Mouse (Mus musculus): ENCODE measurements at regions not wholly inside any gene's neighbourhood (a gene's known extent, or its start where the extent isn't known, plus 50 kb on each side); places are given as distances from the start of the nearest gene placed in this dataset.
"Not testable (repeated sequence)": the region's sequence is repeated elsewhere in the genome, so short reads cannot be mapped to it uniquely, and the experiment has no call there.

GRCm38 (mm10) chr3:7811301-7811700 is 1191.1 kb upstream of the 1700008P02Rik start:
- DNase-seq (ENCODE audit: extremely low read depth, low read depth, low spot score), result not testable (repeated sequence)

- DNase-seq (ENCODE audit: extremely low read depth, low read depth, low spot score), result not testable (repeated sequence)
Measured at GRCm38 (mm10) chr3:7805121-7805520, 1184.9 kb upstream of the 1700008P02Rik start.

- no peak for DNase-seq (ENCODE audit: extremely low read depth, low read depth, low spot score)
Measured at GRCm38 (mm10) chr3:7804209-7804608, 1184.0 kb upstream of the 1700008P02Rik start.

GRCm38 (mm10) chr3:7799486-7799885 is 1179.2 kb upstream of the 1700008P02Rik start:
- DNase-seq (ENCODE audit: extremely low read depth, low read depth, low spot score), result no peak

GRCm38 (mm10) chr3:7787665-7788064 is 1167.4 kb upstream of the 1700008P02Rik start:
- DNase-seq (ENCODE audit: extremely low read depth, low read depth, low spot score), result no peak

GRCm38 (mm10) chr3:7785096-7785495 is 1164.9 kb upstream of the 1700008P02Rik start:
- no peak for DNase-seq (ENCODE audit: extremely low read depth, low read depth, low spot score)

GRCm38 (mm10) chr3:7755445-7755844 is 1135.2 kb upstream of the 1700008P02Rik start:
- peak; percentile 18 for DNase-seq (ENCODE audit: extremely low read depth, low read depth, low spot score)

GRCm38 (mm10) chr3:7713741-7714140 is 1093.5 kb upstream of the 1700008P02Rik start:
- no peak for DNase-seq (ENCODE audit: extremely low read depth, low read depth, low spot score)

- DNase-seq (ENCODE audit: extremely low read depth, low read depth, low spot score), result no peak
Measured at GRCm38 (mm10) chr3:7713130-7713529, 1092.9 kb upstream of the 1700008P02Rik start.

GRCm38 (mm10) chr3:7712466-7712865 is 1092.2 kb upstream of the 1700008P02Rik start:
- DNase-seq (ENCODE audit: extremely low read depth, low read depth, low spot score), result no peak

GRCm38 (mm10) chr3:7708609-7709008 is 1088.4 kb upstream of the 1700008P02Rik start:
- DNase-seq (ENCODE audit: extremely low read depth, low read depth, low spot score), result no peak

GRCm38 (mm10) chr3:7683536-7683935 is 1063.3 kb upstream of the 1700008P02Rik start:
- DNase-seq (ENCODE audit: extremely low read depth, low read depth, low spot score), result no peak

GRCm38 (mm10) chr3:7682816-7683215 is 1062.6 kb upstream of the 1700008P02Rik start:
- not testable (repeated sequence) for DNase-seq (ENCODE audit: extremely low read depth, low read depth, low spot score)

- no peak for DNase-seq (ENCODE audit: extremely low read depth, low read depth, low spot score)
Measured at GRCm38 (mm10) chr3:7682311-7682710, 1062.1 kb upstream of the 1700008P02Rik start.

- no peak for DNase-seq (ENCODE audit: extremely low read depth, low read depth, low spot score)
Measured at GRCm38 (mm10) chr3:7669956-7670355, 1049.7 kb upstream of the 1700008P02Rik start.

GRCm38 (mm10) chr3:7667851-7668250 is 1047.6 kb upstream of the 1700008P02Rik start:
- DNase-seq (ENCODE audit: extremely low read depth, low read depth, low spot score), result not testable (repeated sequence)

- DNase-seq (ENCODE audit: extremely low read depth, low read depth, low spot score), result peak; percentile 49
Measured at GRCm38 (mm10) chr3:7666391-7667142, 1046.3 kb upstream of the 1700008P02Rik start.
